Mouse (Mus musculus) intestine, embryonic 16.5 days (tissue): ENCODE data around the gene Gm21983. TPM values are rescaled to one million over a fixed set of nuclear protein-coding genes. Genes with fewer than 3 reads are reported as not detected.

Experiments used
- ATAC-seq: fragments of 200-750 bp; cut with Nextera tagmentation; 2 replicates; pipeline ENCODE4 v1.8.0; 2017; ENCODE audit warnings: moderate TSS enrichment, moderate library complexity
- H3K27ac ChIP-seq: fragments of 300-500 bp; sonication (generic); 2 replicates; pipeline ENCODE4 v1.5.1; 2014; ENCODE audit warnings: mild to moderate bottlenecking, low read length
- H3K27me3 ChIP-seq: fragments of 300-500 bp; sonication (generic); replicated peaks from 2 replicates; pipeline ENCODE4 v1.6.1; 2014; ENCODE audit warnings: low read length, control low read depth, mixed read lengths; ENCODE audit not compliant: control insufficient read depth, insufficient read depth
- H3K36me3 ChIP-seq: fragments of 300-500 bp; sonication (generic); 2 replicates; pipeline ENCODE4 v1.6.1; 2014; ENCODE audit warnings: low read length, control low read depth; ENCODE audit not compliant: control insufficient read depth, insufficient read depth
- H3K4me1 ChIP-seq: fragments of 300-500 bp; sonication (generic); 2 replicates; pipeline ENCODE4 v1.6.1; 2014; ENCODE audit warnings: low read length, control low read depth, mixed read lengths; ENCODE audit not compliant: control insufficient read depth, insufficient read depth
- H3K4me2 ChIP-seq: fragments of 300-500 bp; sonication (generic); 2 replicates; pipeline ENCODE4 v1.6.1; 2014; ENCODE audit warnings: low read depth, low read length, control low read depth
- H3K4me3 ChIP-seq: fragments of 300-500 bp; sonication (generic); 2 replicates; pipeline ENCODE4 v1.5.1; 2014; ENCODE audit warnings: mild to moderate bottlenecking, low read length
- H3K9ac ChIP-seq: fragments of 300-500 bp; sonication (generic); 2 replicates; pipeline ENCODE4 v1.6.1; 2014; ENCODE audit warnings: low read depth, low read length
- H3K9me3 ChIP-seq: fragments of 300-500 bp; sonication (generic); 2 replicates; pipeline ENCODE4 v1.6.1; 2016; ENCODE audit warnings: low read length, control low read depth; ENCODE audit not compliant: control insufficient read depth
- WGBS: fragments of 180-500 bp; shearing (Covaris S2); extraction: QIAGEN DNeasy Blood & Tissue Kit; methylation state at CpG from one replicate; pipeline ENCODE4 v1.1.7; 2014; 5-methylcytosine and 5-hydroxymethylcytosine counted together
- polyA plus RNA-seq: library from polyadenylated mRNA; unstranded; fragments of >200 nt; fragmentation: Nextera tagmentation; extraction: Ambion mirVana; gene quantifications from 2 replicates; pipeline ENCODE4 v1.2.1, GENCODE M21; 2015

Gm21983 gene
- polyA plus RNA-seq, 1 experiment from 2014 or later: not detected

DNA sequence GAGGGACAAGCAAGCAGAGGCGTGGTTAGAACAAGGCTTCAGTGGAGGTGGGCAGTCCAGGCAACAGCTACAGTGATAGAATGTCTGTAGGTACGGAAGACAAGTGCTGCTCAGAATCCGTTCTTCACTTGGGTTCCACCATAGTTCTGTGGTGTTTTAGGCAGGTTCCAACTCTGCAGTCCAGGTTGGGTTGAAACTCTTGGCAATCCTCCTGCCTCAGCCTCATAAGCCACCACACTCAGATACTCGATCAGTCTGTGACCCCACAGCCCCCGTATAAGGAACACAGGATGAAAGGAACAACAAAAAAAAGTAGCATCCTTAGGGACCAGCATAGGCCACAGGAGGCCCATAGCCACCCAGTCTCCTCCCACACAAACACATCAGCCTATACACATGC, 11.5 kb upstream of the Gm21983 start:
- Histone ChIP-seq H3K9me3 (no peaks in the 10 kb centered on the region), H3K4me3 (no peak overlapping the region), H3K27me3 (no peaks in the 10 kb centered on the region), H3K27ac (no peak overlapping the region), H3K4me2 (no peak overlapping the region), H3K4me1 (peaks cover 15% of the 10 kb centered on the region), H3K9ac (no peak overlapping the region), H3K36me3 (peaks cover 53% of the 10 kb centered on the region)
- WGBS: 91% methylated on average over 5 of the region's 5 CpGs
- no peak for ATAC-seq

DNA sequence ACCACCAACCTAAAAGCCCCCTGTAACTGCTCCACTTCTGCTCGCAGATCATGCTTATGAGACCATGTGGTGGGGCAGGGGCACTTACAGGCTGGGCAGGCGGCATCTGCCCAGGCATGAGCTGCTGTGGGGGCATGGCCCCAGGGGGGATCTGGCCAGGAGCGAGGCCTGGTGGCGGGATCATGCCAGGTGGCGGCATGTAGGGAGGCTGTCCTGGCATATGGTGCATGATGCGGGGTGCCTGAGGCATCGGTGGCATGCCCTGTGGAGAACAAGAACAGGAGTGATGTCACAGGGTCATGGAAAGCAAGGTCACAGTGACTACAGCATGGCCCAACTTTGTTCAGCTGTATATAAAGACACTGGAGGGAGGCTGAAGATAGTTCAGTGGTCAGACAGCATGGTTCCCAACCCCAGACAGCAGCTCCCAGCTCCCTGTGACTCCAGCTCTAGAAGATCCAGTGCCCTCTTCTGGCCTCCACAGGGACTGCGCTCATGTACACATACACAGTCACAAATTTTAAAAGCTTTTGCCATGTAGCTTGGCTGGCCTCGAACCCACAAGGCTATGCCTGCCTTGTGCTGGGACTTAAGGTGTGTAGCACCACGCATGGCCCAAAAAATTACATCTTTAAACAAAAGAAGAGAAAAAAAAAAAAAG, 8.5 kb upstream of the Gm21983 start:
- H3K27me3 ChIP-seq: no peaks in the 10 kb centered on the region
- no peak overlapping the region for H3K9ac ChIP-seq
- WGBS: 98% methylated on average over 10 of the region's 10 CpGs
- no peak for ATAC-seq
- no peak overlapping the region for H3K4me2 ChIP-seq
- H3K4me1 ChIP-seq: peaks cover 9% of the 10 kb centered on the region
- no peak overlapping the region for H3K27ac ChIP-seq
- H3K9me3 ChIP-seq: no peaks in the 10 kb centered on the region
- H3K4me3 ChIP-seq: no peak overlapping the region
- peaks cover 77% of the 10 kb centered on the region for H3K36me3 ChIP-seq

DNA sequence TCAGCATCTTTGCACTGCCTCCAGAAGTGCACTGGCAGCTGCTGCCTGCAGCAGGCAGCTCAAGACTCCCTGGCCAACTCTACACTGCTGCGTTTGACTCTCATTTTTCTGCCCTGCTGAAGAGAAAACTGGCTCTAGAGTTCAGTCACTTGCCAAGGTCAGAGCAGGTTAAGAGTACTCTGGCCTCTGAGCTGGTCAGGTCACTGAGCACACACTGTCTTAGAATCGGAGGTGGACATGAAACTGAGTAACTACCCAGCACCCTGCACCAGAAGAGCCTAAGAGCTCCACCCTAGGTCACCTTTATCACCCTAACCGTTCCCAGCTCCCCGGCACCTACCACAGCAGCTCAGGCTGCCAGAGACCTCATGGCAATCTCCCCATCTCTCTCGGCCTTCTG, 5.1 kb upstream of the Gm21983 start:
- ATAC-seq: no peak
- Histone ChIP-seq H3K4me3 (no peak overlapping the region), H3K9me3 (no peaks in the 10 kb centered on the region), H3K4me1 (no peaks in the 10 kb centered on the region), H3K9ac (no peak overlapping the region), H3K27me3 (no peaks in the 10 kb centered on the region), H3K27ac (no peak overlapping the region), H3K4me2 (no peak overlapping the region), H3K36me3 (peaks cover 58% of the 10 kb centered on the region)
- WGBS: 92% methylated on average over 5 of the region's 5 CpGs

DNA sequence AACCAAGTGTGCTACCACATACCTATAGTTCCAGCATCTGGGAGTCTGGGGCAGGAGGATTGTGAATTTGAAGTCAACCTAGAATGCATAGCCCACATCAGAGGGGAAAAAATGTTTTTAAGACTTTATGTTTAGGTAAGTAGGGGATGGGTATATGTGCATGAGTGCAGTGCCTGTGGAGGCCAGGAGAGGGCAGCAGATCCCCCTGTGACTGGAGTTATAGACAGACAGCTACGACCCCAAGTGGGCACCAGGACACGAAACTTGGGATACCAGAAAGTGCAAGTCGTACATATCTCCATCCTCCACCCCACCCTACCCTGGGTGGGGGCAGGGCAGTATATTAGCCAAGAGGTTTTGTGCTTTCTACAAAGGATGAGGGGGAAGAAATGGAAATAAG, 4.1 kb upstream of the Gm21983 start:
- H3K4me3 ChIP-seq: no peak overlapping the region
- peaks cover 6% of the 10 kb centered on the region for H3K4me1 ChIP-seq
- no peak overlapping the region for H3K9ac ChIP-seq
- H3K27me3 ChIP-seq: no peaks in the 10 kb centered on the region
- H3K36me3 ChIP-seq: peaks cover 48% of the 10 kb centered on the region
- ATAC-seq: no peak
- H3K9me3 ChIP-seq: no peaks in the 10 kb centered on the region
- 65% methylated on average over 3 of the region's 3 CpGs for WGBS
- H3K27ac ChIP-seq: no peak overlapping the region
- no peak overlapping the region for H3K4me2 ChIP-seq

DNA sequence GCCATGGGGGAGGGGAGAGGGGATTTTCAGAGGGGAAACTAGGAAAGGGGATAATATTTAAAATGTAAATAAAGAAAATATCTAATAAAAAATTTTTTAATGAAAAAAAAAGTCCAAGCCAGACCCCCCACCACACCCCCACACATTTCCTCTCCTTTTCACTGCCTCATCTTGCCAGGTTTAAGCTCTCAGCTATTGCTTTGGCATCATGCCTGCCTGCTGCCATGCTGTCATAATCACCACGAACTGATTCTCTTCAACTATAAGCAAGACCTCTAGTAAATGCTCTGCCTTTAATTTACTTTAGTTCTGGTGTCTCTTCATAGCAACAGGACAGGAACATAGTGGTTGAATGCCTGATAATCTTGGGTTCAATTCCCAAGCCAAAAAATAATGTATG, 1.6 kb upstream of the Gm21983 start:
- H3K27ac ChIP-seq: no peak overlapping the region
- 71% methylated on average over 1 of the region's 1 CpGs for WGBS
- H3K4me2 ChIP-seq: no peak overlapping the region
- H3K9ac ChIP-seq: no peak overlapping the region
- H3K4me1 ChIP-seq: peaks cover 11% of the 10 kb centered on the region
- no peak for ATAC-seq
- H3K4me3 ChIP-seq: no peak overlapping the region
- no peaks in the 10 kb centered on the region for H3K27me3 ChIP-seq
- H3K36me3 ChIP-seq: peaks cover 24% of the 10 kb centered on the region
- H3K9me3 ChIP-seq: no peaks in the 10 kb centered on the region

DNA sequence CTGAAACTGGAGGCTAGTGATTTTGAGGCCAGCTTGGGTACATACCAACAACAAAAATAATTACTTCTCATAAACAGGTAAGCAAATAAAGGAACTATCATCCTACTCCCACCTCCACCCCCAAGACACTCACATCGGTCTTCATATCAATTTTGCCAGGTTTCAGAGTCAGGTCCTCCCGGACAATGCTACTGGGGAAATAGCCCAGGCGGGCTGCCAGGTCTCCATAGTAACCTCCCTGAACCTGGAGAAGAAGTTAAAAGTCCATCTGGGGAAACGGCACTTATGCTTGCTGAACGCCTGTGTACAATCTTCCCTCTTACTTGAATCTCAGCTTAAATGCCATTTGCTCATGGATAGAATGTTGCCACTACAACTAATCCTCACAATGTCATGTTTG, 850 bp downstream of the Gm21983 start:
- Histone ChIP-seq H3K4me3 (no peak overlapping the region), H3K4me2 (no peak overlapping the region), H3K4me1 (peaks cover 11% of the 10 kb centered on the region), H3K27ac (peak overlapping the region; percentile 37; the same call in 1 of the 2 replicates), H3K9ac (no peak overlapping the region), H3K27me3 (no peaks in the 10 kb centered on the region), H3K9me3 (no peaks in the 10 kb centered on the region), H3K36me3 (peaks cover 4% of the 10 kb centered on the region)
- no peak for ATAC-seq
- 32% methylated on average over 5 of the region's 5 CpGs for WGBS

DNA sequence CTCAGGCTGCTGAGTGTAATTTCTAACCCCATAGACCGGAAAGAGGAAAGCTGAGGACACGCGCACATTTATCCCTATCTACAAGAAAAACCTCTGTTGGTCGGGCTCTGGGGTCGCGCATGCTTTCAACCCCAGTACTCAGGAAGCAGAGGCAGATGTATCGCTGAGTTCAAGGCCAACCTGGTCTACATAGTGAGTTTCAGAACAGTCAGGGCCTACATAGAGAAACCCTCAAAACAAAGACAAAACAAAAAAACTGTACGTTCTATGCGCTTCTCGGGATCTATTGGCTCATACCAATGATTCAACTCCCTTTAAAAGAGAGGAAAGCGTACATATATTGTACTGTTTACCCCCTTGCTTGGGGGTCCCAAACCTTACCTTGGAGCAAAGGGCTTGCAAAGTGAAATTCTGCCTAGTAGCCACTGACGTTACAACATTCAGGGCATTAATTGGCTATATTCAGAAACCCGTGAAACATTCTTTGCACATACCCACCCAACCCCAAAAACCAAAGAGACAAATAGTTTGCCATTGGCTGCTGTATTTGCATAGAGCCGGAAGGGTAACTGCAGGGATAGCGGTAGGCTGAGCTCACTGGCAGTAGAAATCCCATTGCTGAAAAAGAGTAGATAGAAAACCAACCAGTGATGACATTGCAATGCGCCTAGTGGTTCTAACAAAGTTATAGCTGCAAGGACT, 1.5 kb downstream of the Gm21983 start:
- Histone ChIP-seq H3K9me3 (no peaks in the 10 kb centered on the region), H3K36me3 (no peaks in the 10 kb centered on the region), H3K4me1 (peaks cover 11% of the 10 kb centered on the region), H3K4me3 (peak overlapping the region; percentile 88), H3K27me3 (no peaks in the 10 kb centered on the region), H3K9ac (peak overlapping the region; percentile 58), H3K27ac (peak overlapping the region; percentile 73), H3K4me2 (peak overlapping the region; percentile 61)
- no peak for ATAC-seq
- WGBS: 47% methylated on average over 16 of the region's 16 CpGs

DNA sequence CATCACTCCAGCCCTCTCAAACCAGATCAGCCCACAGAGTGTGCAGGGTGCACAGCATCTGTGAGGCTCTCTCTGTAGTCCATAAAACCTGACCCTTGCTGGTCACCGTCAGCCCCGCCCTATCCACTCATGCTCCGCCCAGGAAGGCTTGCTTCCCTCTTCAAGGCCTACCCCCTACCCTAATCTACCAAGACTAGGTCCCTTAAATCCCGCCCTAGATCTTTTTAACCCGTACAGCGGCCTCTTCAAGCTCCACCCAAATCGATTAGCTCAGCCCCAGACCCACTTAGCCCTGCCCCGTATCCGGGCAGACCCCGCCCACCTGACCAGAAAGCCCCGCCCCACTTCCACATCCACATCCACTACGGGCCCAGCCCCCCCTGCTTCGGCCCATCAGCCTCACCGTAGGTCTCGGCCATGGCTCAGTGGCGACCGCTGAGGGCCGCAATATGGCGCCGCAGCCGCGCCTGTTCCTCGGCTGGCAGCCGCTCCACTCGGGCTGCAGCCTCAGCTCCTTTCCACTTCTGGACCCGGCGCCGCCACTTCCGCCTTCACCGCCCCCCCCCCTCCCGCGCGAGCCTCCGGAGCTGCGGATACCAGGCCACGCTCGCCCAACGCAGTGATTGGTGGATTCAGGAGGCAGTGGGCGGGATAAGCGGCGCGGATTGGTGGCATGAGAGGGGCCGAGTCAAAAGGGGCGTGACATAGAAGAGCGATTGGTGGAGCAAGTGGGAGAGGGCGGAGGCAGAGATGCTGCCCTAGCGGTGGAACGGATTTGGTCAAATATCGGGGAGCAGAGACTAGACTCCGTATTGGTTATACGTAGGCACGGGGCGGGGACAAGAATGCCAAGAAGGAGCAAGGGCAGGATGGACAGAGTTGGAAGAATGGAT, 2.3 kb downstream of the Gm21983 start, which contains the start of gene Rab4b:
Rab4b (minus strand) TSS at position 573 of the 893 bp plus-strand sequence.
- WGBS: under 1% methylated on average over 53 of the region's 53 CpGs
- no peaks in the 10 kb centered on the region for H3K36me3 ChIP-seq
- H3K27me3 ChIP-seq: no peaks in the 10 kb centered on the region
- peaks cover 11% of the 10 kb centered on the region for H3K4me1 ChIP-seq
- H3K4me2 ChIP-seq: peak within 1 kb of the TSS; percentile 61
- peak within 1 kb of the TSS; percentile 88 for H3K4me3 ChIP-seq
- peak; percentile 98 for ATAC-seq
- H3K9ac ChIP-seq: peak within 1 kb of the TSS; percentile 73
- H3K27ac ChIP-seq: peak within 1 kb of the TSS; percentile 97
- H3K9me3 ChIP-seq: no peaks in the 10 kb centered on the region

DNA sequence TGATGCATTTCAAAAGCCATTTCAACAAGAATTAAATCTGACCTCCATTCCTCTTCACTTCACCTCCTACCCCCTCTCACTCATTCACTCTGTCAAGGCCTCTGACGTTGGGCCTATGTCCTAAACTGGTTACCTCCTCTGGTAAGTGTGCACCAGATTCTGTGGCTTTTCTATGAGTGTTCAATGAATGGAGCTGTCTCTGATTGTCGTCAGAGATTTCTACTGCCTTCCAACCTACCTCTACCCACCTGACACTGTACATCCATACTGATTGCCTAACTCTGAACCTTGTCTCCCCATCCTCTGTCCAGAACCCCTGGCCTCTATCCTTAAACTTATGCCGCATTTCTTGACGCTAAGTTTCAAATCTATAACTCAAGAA, 3.0 kb downstream of the Gm21983 start:
- peaks cover 2% of the 10 kb centered on the region; the same call in 1 of the 2 replicates for H3K36me3 ChIP-seq
- peak overlapping the region; percentile 88 for H3K4me3 ChIP-seq
- H3K27me3 ChIP-seq: no peaks in the 10 kb centered on the region
- ATAC-seq: peak; percentile 6; the same call in 1 of the 2 replicates
- peak overlapping the region; percentile 97 for H3K27ac ChIP-seq
- peaks cover 11% of the 10 kb centered on the region for H3K4me1 ChIP-seq
- H3K9ac ChIP-seq: peak overlapping the region; percentile 73
- WGBS: 18% methylated on average over 4 of the region's 4 CpGs
- H3K9me3 ChIP-seq: no peaks in the 10 kb centered on the region
- H3K4me2 ChIP-seq: peak overlapping the region; percentile 51
